Mouse (Mus musculus) forelimb bud, embryonic 11.5 days (tissue): ENCODE data around the gene Tbce.

Experiments
- DNase-seq: peaks from one replicate; pipeline ENCODE4 v3.0.0-alpha.2; 2012; ENCODE audit warnings: low read depth, low spot score

Tbce gene

GRCm38 (mm10) chr13:13968629-13969111 lies 70.8 kb downstream of the Tbce start:
- peak; percentile 17 for DNase-seq

DNA sequence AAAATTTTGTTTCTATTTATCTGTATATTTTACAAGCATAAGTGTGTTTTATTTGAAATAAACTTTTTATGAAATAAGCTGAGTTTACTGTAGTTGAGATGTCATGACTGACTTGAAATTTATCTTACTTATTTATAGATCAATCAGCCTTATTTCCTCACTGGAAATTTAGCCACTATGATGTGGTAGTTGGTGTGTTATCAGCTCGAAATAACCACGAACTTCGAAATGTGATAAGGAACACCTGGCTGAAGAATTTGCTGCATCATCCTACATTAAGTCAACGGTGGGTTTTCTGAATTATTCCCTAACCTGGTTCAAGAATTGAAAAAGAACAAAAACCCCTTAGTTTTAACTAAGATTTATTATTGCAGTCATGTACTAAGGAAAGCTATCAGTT lies 73.3 kb downstream of the Tbce start:
- no peak for DNase-seq

DNA sequence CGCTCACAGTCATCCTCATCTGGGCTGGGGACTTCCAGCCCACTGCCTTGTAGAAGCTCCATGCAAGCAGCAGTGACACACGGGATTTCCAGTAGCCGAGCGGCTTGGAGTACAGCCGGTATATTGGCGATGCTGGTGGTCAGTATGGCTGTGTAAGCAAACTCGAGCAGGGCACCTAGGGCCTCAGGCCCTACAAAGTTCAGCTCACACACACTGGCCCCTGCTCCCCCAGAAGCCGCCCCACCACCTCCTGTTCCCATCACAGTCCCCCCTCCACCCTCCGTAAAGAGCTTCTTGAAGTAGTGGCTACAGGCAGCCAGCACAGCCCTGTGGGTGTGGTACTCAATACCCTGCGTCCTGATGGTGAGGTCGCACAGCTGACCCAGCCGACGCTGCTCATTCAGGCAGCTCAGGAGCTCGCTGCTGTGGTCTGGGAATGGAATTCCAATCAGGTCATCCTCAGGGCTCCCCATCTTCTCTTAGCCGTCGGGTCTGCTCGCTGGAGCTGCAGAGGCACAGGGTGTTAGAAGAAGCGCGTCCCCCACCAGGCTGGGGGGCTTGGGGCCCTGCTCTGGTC lies 74.0 kb downstream of the Tbce start:
- no peak for DNase-seq

DNA sequence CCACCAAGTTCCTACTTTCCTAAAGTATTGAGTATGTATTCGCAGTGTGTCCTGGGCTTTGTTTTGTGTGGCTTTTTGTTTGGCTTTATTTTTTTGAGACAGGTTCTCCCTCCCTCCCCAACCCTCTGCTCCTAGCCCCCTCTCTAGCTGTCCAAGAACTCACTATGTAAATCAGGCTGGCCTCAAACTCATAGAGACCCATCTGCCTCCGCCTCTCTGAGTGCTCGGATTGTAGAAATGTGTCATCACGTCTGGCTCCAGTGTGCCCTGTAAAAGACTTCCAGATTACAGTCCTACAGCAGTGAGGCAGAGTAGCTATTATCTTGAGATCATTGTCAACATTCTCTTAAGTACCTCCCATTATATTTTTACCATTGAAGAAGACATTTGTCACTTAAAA lies 78.4 kb downstream of the Tbce start:
- DNase-seq, result no peak

DNA sequence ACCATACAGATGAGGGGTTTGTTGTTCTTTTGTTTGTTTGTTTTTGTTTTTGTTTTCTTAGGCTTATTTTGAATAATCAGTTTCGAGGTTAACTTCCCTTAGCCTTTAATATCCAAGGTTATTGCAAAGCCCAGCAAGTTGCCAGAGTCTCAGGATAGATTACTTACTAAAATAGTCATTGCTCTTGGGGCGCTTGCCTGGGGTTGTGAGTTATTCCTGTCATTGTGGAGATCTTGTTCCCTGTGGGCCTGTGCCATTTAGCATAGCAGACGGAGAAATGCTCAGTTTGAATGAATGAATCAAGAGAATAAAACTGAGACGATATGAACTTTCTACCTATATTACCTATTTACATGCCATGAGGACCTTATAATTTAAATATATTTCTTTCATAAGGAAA lies 79.2 kb downstream of the Tbce start:
- DNase-seq, result no peak

- no peak for DNase-seq
Measured at GRCm38 (mm10) chr13:13956686-13957085, 82.8 kb downstream of the Tbce start.

DNA sequence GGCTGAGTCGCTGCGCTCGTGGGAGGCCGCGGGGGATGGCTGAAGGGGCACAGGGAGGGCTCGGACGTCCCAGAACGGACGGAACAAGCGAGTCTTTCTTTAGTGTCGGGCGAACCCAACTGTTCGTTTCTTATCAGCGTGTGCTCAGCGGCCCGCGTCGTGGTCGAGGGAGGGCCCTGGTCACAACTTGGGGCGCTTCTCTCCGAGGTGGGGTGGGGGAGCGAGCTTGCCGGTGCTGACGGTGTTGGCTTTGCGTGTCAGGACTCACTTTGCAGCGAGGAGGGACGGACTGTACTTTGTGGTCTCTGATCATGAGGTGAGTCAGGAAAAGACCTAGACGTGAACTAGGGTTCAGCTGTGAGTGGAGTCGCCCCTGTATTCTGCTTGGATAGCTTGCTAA lies 84.5 kb downstream of the Tbce start:
- DNase-seq, result peak; percentile 33

- DNase-seq, result peak; percentile 100
Measured at GRCm38 (mm10) chr13:13953874-13954832, 85.3 kb downstream of the Tbce start, which contains the start of gene B3galnt2. TSS of gene B3galnt2 (plus strand) at chr13:13954469.
